Mouse (Mus musculus) right cerebral cortex, postnatal 14 days (tissue): Measurements from ENCODE around the gene Ksr2.
"Not testable (repeated sequence)": the region's sequence is repeated elsewhere in the genome, so short reads cannot be mapped to it uniquely, and the experiment has no call there.

Experiments
- DNase-seq: peaks from one replicate; pipeline ENCODE4 v3.0.0; 2022

Ksr2 gene

DNA sequence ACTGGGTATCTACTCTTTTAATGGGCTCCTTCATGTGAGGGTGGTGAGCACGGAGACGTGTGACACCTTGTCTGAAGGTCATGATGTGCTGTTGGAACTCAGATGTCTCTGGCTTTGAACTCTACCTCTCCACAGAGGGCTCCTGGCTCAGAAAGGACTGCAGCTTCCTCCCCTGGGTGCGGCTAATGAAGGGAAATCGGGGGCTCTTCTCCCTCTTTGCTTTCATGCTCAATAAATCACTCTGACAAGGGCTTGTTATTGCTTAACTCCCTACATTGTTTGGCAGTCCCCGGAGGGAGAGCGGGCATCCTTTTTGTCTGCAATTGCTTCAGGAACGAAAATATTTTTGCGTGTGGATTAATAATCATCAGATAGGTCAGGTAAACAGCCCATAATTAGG, 127.9 kb downstream of the Ksr2 start:
- no peak for DNase-seq

GRCm38 (mm10) chr5:117546694-117547268, 133.0 kb downstream of the Ksr2 start:
- DNase-seq: no peak

GRCm38 (mm10) chr5:117550992-117551391, 137.2 kb downstream of the Ksr2 start:
- DNase-seq: no peak

DNA sequence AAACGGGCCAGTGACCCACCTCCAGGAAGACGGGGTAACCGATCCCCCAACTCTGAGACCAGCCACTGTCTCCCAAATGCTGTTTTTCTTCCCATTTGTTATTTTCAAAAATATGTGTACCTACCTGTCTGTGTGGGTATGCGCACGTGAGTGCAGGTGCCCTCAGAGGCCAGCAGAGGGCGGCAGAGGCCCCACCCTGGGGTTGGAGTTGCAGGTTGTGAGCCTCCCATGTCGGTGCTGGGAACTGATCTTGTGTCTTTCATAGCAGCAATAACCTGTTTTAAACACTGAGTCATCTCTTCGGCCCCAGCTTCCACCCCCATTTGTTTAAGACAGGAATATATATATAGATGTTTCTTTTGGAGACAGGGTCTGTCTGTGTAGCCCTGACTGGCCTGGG, 138.3 kb downstream of the Ksr2 start:
- no peak for DNase-seq

DNA sequence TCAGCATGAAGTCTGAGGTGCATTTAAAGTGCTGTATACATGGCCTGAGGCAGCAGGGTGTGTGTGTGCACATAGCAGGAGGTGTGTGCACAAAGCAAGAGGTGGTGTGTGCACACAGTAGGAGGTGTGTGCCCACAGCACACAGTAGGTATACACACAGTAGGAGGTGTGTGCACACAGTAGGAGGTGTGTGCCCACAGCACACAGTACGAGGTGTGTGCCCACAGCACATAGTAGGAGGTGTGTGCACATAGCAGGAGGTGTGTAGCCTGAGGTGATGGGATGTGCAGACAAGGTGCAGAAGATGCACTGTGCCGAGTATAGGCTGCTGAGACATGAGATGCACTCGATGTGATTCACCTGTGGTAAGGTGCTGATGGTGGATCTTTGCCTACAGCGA, 140.7 kb downstream of the Ksr2 start:
- DNase-seq: no peak

DNA sequence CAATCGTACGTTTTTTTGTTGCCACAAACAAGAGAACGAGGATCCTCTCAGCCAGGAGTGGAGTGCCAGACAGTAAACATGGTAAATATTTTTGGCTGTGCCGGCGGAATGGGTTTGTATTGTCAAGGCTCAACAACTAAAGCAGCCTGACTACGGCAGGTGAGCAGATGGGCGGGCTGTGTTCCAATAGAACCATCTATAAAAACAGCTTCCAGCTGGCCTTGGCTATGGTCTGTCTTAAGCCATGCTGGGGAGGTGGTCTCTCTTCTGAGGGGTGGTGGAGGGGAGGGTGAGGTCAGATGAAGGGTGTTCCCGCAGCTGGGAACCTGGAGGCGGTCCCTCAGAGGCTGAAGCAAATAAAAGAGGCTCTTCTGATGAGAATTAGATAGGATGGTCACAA, 142.8 kb downstream of the Ksr2 start:
- DNase-seq: no peak

DNA sequence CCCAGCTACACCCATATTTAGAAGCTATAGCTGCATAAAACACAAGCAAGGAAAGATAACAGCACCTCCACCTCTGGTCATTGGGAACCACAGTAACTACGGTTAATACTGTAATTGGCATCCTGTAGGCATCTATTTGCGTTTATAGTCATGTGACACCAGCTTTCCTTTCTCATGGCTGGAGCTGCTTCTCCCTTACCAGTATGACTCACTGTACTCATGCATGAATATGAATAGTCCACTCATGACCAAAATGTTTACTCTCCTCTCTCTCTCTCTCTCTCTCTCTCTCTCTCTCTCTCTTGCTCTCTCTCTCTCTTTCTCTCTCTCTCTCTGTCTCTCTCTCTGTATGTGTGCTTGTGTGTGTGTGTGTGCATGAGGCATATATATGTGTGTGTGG, 147.3 kb downstream of the Ksr2 start:
- DNase-seq: no peak

- DNase-seq: no peak
Measured at GRCm38 (mm10) chr5:117566051-117566665, 152.4 kb downstream of the Ksr2 start.

- DNase-seq: no peak
Measured at GRCm38 (mm10) chr5:117569190-117569795, 155.5 kb downstream of the Ksr2 start.

DNA sequence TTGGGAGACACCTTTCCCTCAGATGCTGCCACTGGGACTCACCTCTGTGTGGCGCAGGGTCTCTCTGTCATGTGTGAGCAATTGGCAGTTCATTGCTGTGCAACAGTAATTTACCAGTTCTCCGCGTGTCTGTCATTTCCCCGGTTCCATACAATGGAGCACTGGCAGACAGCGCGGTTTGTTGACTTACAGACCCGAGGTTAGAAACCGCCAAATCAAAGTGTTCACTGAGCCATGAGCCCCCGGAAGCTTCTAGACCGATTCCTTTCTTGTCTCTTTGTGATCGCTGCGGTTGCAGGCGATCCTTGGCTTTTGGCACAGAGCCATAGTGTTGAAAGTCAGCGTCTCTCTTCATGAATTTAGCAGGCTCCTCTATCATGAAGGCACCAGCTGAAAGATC, 158.6 kb downstream of the Ksr2 start:
- DNase-seq: no peak

GRCm38 (mm10) chr5:117574894-117575293, 161.1 kb downstream of the Ksr2 start:
- no peak for DNase-seq

DNA sequence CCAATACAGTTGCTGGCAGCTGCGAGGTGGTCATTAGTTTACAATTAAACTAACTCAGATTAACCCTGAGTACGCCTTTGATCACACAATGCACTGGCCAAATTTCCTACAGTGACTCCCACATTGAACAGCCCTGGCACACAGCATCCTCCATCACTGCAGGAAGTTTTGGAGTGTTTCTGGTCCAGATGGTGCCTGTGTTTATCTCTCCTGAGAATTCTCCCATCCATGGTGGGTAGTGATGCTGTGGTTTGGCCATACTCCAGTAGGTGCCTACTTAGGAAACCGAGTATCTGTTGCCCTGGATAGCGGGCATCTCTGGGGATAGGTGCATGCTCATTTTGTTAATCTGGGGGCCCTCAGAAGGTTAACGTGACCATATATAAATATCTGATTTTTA, 163.8 kb downstream of the Ksr2 start:
- DNase-seq: no peak

GRCm38 (mm10) chr5:117581711-117582110, 167.9 kb downstream of the Ksr2 start:
- no peak for DNase-seq

DNA sequence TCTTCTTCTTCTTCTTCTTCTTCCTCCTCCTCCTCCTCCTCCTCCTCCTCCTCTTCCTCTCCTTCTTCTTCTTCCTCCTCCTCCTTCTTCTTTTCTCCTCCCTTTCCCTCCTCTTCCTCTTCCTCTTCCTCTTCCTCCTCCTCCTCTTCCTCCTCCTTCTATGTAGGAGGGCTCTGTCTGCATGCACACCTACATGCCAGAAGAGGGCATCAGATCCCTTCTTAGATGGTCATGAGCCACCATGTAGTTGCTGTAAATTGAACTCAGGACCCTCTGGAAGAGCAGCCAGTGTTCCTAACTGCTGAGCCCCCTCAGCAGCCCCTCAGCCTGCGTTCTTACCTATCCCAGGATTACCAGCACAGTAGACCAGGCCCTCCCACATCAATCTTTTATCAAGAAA, 170.6 kb downstream of the Ksr2 start:
- DNase-seq: no peak

DNA sequence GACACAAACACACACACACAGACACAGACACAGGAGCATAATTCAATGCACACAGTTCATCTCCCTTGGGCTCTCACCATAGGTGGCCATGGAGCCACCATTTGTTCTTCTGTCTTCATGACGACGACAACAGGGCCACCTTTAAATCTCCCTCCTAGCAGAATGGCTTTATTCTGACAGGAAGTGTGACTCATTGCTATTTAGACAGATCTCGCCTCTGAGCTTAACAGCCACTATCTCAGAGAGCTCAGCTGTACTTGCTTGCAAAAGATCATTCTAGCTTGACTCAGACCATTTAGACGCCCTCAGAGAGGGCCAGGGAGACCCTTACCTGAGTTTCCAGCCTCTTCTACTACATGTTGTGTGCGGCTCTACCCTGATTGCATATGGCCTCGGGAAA, 175.5 kb downstream of the Ksr2 start:
- DNase-seq: no peak

GRCm38 (mm10) chr5:117593273-117593672, 179.5 kb downstream of the Ksr2 start:
- no peak for DNase-seq

DNA sequence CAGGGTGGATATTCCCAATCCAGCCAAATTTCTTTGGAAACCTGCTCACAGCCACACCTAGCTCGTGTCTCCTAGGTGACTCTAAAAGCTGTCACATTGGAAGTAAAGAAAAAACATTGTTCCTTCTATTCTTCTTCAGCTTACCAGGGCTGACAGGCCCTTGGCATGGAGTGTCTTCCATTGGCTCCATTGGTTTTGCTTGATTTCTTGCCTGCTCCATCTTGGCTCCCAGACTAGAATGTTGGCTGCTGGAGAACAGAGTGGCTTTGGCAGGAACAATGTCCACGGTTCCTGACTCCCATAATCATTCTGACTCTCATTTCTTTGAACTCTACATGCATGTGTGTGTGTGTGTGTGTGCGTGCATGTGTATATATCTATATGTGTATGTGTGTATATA, 183.0 kb downstream of the Ksr2 start:
- DNase-seq: no peak

GRCm38 (mm10) chr5:117602026-117602425, 188.2 kb downstream of the Ksr2 start:
- DNase-seq: no peak

DNA sequence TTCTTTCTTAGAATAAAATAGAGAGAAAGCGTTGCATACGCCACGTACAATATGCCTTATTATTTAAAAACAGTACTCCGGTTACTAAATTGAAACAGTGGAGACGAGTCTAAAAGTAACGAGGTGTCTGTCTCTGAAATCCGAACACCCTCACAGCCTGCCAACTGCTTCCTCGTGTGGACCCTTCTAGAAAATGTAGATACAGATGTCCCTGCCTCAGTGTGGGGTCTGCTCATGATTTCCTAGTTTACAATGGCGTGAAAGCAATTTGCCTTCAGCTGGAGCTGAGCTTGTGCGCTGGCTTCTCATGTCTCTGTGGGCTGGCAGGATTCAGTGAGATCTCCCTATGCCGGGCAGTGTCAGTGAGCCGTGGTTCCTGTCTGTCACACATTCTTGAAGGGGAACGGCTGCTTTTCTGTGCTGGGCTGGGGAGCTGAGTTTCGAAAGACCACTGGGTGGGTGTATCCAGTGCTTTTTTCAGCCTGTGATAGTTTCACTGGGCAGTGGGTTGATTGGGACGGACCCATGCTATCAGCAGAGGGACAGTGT, 194.0 kb downstream of the Ksr2 start:
- DNase-seq: no peak

DNA sequence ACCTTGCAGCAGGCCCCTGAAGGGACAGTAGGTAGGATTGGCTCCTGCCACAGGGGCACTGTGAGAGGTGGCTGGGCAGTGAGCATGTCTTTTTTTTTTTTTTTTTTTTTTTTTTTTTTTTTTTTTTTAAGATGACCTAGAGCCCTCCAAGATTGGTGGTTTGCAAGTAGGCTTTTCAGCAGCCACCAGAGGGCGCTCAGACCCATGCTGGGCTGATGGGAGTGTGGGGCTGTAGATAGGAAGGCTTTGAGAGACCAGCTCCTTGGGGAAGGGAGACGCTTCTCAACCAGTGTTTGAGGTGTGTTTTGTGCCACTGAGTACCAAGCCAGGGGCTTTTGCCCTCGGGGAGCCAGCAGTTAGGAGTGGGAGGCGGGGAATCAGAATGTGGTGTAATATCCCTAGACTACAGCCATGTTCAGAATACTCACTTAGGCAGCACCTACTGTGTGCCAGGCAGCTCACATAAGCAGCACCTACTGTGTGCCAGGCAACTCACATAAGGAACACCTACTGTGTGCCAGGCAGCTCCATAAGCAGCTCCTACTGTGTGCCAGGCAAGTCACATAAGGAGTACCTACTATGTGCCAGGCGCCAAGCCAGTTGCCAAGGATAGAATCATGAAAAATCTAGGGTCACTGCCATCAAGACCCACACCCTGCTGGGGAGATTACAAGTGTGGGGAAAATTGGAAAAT, 200.7 kb downstream of the Ksr2 start:
- DNase-seq: peak; percentile 78

- no peak for DNase-seq
Measured at GRCm38 (mm10) chr5:117620292-117620691, 206.5 kb downstream of the Ksr2 start.

DNA sequence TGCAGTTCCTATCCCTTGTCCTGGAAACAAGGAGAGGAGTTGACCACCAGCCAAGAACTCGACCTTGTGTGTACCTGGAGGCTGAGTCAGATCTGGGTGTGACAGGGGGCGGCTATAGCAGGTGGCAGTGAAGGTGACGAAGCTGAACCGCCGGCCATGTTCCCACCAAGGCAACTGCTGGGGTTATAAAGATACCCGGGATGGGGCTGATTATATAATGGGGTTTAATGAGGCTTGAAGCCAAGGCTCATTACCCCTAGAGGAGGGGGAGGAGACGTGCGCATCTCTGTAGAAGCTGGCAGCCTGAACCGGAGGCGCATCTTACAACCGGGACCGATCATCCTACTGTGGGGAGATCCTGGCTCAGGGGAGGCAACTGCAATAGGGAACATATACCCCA, 208.4 kb downstream of the Ksr2 start:
- no peak for DNase-seq

DNA sequence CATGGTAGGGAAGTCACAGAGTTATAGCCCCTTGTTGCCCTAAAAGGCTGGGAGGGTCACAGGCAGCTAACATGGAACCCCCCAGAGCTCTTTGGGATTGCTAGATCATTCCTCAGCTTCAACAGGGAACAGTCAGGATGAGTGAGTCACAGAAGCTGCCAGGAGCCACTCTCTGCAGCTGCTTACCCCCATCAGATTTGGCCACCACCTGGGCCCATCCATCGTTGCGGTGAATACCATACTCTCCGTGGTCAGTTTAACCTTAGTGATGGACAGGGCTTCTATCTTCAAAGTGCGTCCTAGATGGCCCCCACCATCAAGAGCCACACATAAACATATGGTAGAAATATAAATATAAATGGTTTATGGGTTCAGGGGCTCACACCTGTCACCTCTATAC, 209.4 kb downstream of the Ksr2 start:
- DNase-seq: not testable (repeated sequence)

DNA sequence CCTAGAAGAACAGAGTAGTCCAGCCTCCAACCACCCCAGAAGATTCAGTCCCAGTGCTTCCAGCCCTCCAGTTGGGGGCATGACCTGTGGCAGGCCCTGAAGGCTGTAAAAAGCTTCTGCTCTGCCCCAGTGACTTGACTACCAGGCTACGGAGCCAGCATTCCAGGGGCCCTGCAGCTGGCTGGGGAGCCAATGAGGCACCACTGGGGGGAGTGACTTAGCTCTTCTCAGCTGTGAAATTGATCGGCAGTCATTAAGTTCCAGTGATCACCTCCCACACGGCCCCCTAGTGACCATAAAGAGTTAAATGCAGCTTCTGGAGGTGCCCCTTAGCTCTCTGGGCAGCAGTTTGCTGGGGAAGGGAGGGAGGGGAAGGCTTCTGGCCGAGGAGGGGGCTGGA, 213.1 kb downstream of the Ksr2 start:
- no peak for DNase-seq
